Mouse (Mus musculus) testis, adult 2 months (tissue): ENCODE measurements around the gene Tdrd3. TPM values are rescaled to one million over a fixed set of nuclear protein-coding genes. Genes with fewer than 3 reads are reported as not detected.

Source experiments
- H3K27ac ChIP-seq: fragments of 200-500 bp; 2 replicates; pipeline ENCODE4 v1.5.1; 2012; ENCODE audit warnings: low read depth, low read length; ENCODE audit not compliant: control insufficient read depth, insufficient read depth
- H3K27me3 ChIP-seq: fragments of 200-500 bp; 2 replicates; pipeline ENCODE4 v1.6.1; 2012; ENCODE audit warnings: mild to moderate bottlenecking, low read length, moderate library complexity; ENCODE audit not compliant: control insufficient read depth, insufficient read depth
- H3K36me3 ChIP-seq: fragments of 200-500 bp; 2 replicates; pipeline ENCODE4 v1.6.1; 2012; ENCODE audit warnings: mild to moderate bottlenecking, low read length; ENCODE audit not compliant: control insufficient read depth, insufficient read depth
- H3K4me1 ChIP-seq: fragments of 200-500 bp; 2 replicates; pipeline ENCODE4 v1.6.1; 2012; ENCODE audit warnings: low read length; ENCODE audit not compliant: control insufficient read depth, insufficient read depth
- H3K4me3 ChIP-seq: fragments of 200-500 bp; 2 replicates; pipeline ENCODE4 v1.5.1; 2012; ENCODE audit warnings: low read depth, mild to moderate bottlenecking, low read length, moderate library complexity, mixed read lengths; ENCODE audit not compliant: control insufficient read depth
- CTCF ChIP-seq: fragments of 200-500 bp; IDR thresholded peaks from 2 replicates; pipeline ENCODE4 v1.5.1; 2012; ENCODE audit warnings: low read depth, mild to moderate bottlenecking, inconsistent platforms, low read length, moderate library complexity; ENCODE audit not compliant: control insufficient read depth, insufficient read depth, insufficient replicate concordance
- POLR2A ChIP-seq: fragments of 200-500 bp; IDR thresholded peaks from 2 replicates; pipeline ENCODE4 v1.6.1; 2012; ENCODE audit warnings: low read depth, mild to moderate bottlenecking, inconsistent platforms, low read length, moderate library complexity; ENCODE audit not compliant: control insufficient read depth
- polyA plus RNA-seq: library from polyadenylated mRNA; depleted of rRNA; stranded (reverse); fragments of >200 nt; gene quantifications from 2 replicates; pipeline ENCODE4 v1.2.3, GENCODE M21; 2012

The Tdrd3 gene
- polyA plus RNA-seq, 1 experiment, result 8.8 TPM

GRCm38 (mm10) chr14:87475721-87476359 lies 59.4 kb downstream of the Tdrd3 start:
- H3K36me3 ChIP-seq, result no peaks in the 10 kb centered on the region
- H3K27ac ChIP-seq, result no peak overlapping the region
- H3K4me1 ChIP-seq, result no peaks in the 10 kb centered on the region
- no peak overlapping the region for H3K4me3 ChIP-seq
- no peak for TF ChIP-seq CTCF
- no peak for TF ChIP-seq POLR2A
- H3K27me3 ChIP-seq, result no peaks in the 10 kb centered on the region

DNA sequence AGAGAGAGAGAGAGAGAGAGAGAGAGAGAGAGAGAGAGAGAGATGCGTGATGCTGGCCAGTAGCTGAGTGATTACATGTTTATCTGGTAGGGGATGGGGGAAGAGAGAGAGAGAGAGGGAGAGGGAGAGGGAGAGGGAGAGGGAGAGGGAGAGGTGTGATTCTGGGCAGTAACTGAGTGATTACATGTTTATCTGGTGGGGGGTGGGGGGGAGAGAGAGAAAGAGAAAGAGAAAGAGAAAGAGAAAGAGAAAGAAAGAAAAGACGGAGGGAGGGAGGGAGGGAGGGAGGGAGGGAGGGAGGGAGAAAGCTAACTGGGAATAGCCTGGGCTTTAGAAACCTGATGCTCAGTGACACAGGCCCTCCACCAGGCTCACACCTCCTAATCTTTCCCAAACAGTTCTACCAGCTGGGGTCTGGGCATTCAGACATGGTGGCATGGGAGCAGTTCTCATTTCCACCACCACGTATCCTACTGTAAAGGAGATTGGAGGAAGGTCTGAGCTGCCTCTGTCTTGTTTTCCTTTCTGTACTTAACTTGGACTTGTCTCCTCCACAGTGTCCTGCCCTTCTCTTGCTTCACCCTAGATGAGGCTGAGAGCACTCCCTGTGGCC lies 62.0 kb downstream of the Tdrd3 start:
- Histone ChIP-seq H3K27ac (no peak overlapping the region), H3K36me3 (no peaks in the 10 kb centered on the region), H3K4me1 (no peaks in the 10 kb centered on the region), H3K27me3 (no peaks in the 10 kb centered on the region), H3K4me3 (no peak overlapping the region)
- TF ChIP-seq CTCF (no peak), POLR2A (no peak)

DNA sequence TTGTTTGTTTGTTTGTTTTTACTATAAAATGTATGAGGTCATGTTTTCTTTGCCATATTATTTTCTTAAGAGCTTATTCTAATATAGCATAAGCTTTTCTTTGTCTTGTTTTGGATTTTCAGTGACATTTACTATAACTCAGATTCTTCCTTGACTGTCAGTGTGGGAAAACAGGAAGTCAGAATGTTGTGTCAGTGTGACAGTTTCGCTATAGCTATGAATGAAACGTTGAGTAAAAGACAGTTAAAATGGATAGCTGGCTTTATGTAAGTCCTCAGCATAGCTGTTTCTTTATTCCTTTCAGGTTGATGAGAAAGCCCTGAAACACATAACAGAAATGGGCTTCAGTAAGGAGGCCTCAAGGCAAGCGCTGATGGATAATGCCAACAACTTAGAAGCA lies 69.4 kb downstream of the Tdrd3 start:
- Histone ChIP-seq H3K36me3 (no peaks in the 10 kb centered on the region; the same call in 1 of the 2 replicates), H3K27ac (no peak overlapping the region)

GRCm38 (mm10) chr14:87497955-87498594 lies 81.6 kb downstream of the Tdrd3 start:
- no peaks in the 10 kb centered on the region for H3K4me1 ChIP-seq
- no peaks in the 10 kb centered on the region for H3K36me3 ChIP-seq
- H3K27me3 ChIP-seq, result no peaks in the 10 kb centered on the region
- no peak overlapping the region for H3K27ac ChIP-seq
- H3K4me3 ChIP-seq, result no peak overlapping the region
- TF ChIP-seq CTCF, result no peak
- no peak for TF ChIP-seq POLR2A

More for the DNA sequence above, 69.4 kb downstream of the Tdrd3 start:
- no peak overlapping the region for H3K4me3 ChIP-seq
- no peaks in the 10 kb centered on the region for H3K4me1 ChIP-seq
- TF ChIP-seq CTCF (no peak), POLR2A (no peak)
- no peaks in the 10 kb centered on the region for H3K27me3 ChIP-seq

DNA sequence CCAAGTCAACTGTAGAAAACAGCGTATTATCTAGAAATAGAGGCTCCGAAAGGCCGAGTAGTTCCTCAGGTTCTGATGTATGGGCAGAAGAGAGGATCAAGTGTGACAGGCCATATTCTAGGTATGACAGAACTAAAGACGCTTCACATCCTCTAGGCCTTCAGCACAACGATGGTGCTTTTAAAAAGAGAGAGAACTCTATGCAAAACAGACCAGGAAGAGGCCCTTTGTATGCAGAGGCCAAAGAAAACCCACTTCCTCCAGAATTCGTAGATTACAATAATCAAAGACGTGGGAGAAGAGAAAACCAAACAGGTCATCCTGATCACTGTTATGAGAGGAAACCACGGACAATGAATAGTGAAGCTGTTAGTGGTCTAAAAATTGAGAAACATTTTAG lies 89.5 kb downstream of the Tdrd3 start:
- Histone ChIP-seq H3K27me3 (no peaks in the 10 kb centered on the region), H3K27ac (no peak overlapping the region), H3K36me3 (no peaks in the 10 kb centered on the region), H3K4me3 (no peak overlapping the region), H3K4me1 (no peaks in the 10 kb centered on the region)
- TF ChIP-seq POLR2A (no peak), CTCF (no peak)

DNA sequence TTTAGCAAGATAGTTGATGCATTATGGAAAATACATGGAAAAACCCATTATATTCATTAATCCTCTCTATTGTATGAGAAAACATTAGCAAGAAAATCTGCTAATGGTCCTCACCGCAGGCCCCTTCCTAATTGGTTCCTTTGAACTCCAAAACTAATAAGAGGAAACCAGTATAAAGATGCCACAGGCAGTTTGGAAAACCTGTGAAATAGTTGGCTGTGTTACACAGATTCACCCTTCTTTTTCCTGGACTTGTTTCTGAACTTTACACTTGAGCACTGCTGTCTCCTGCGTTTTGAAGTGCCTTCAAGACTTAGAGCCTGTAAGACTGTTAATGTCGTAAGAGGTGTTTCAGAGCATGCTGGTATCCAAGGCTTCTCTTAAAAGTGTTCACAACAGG lies 98.8 kb downstream of the Tdrd3 start:
- TF ChIP-seq POLR2A (no peak), CTCF (no peak)

GRCm38 (mm10) chr14:87517381-87517780 lies 100.9 kb downstream of the Tdrd3 start:
- TF ChIP-seq POLR2A, result no peak
- no peak for TF ChIP-seq CTCF

More for the DNA sequence above, 98.8 kb downstream of the Tdrd3 start:
- H3K27me3 ChIP-seq, result no peaks in the 10 kb centered on the region
- no peaks in the 10 kb centered on the region for H3K36me3 ChIP-seq
- no peak overlapping the region for H3K27ac ChIP-seq
- H3K4me1 ChIP-seq, result no peaks in the 10 kb centered on the region
- no peak overlapping the region for H3K4me3 ChIP-seq

GRCm38 (mm10) chr14:87531847-87532246 lies 115.4 kb downstream of the Tdrd3 start:
- TF ChIP-seq POLR2A (no peak), CTCF (no peak)
- Histone ChIP-seq H3K27me3 (no peaks in the 10 kb centered on the region), H3K36me3 (no peaks in the 10 kb centered on the region), H3K4me1 (no peaks in the 10 kb centered on the region), H3K27ac (no peak overlapping the region), H3K4me3 (no peak overlapping the region)

More at GRCm38 (mm10) chr14:87517381-87517780, 100.9 kb downstream of the Tdrd3 start:
- no peak overlapping the region for H3K4me3 ChIP-seq
- H3K4me1 ChIP-seq, result no peaks in the 10 kb centered on the region
- no peaks in the 10 kb centered on the region for H3K36me3 ChIP-seq
- H3K27me3 ChIP-seq, result no peaks in the 10 kb centered on the region
- no peak overlapping the region for H3K27ac ChIP-seq
